Mouse (Mus musculus) lung, embryonic 14.5 days (tissue): ENCODE results near the gene Tbc1d9b. TPM values are rescaled to one million over a fixed set of nuclear protein-coding genes. Genes with fewer than 3 reads are reported as not detected.

Experiments used
- ATAC-seq: fragments of 200-750 bp; cut with Nextera tagmentation; 2 replicates; pipeline ENCODE4 v1.8.0; 2017; ENCODE audit warnings: mild to moderate bottlenecking, moderate TSS enrichment, moderate library complexity; ENCODE audit not compliant: insufficient read depth
- DNase-seq: peaks from one replicate; pipeline ENCODE4 v3.0.0-alpha.2; 2015
- H3K27ac ChIP-seq: fragments of 300-500 bp; sonication (generic); 2 replicates; pipeline ENCODE4 v1.5.1; 2014; ENCODE audit warnings: low read depth, mild to moderate bottlenecking, moderate library complexity
- H3K27me3 ChIP-seq: fragments of 300-500 bp; sonication (generic); 2 replicates; pipeline ENCODE4 v1.6.1; 2014; ENCODE audit warnings: low read length, control low read depth; ENCODE audit not compliant: insufficient read depth
- H3K36me3 ChIP-seq: fragments of 300-500 bp; sonication (generic); 2 replicates; pipeline ENCODE4 v1.6.1; 2014; ENCODE audit warnings: control low read depth; ENCODE audit not compliant: insufficient read depth
- H3K4me1 ChIP-seq: fragments of 300-500 bp; sonication (generic); 2 replicates; pipeline ENCODE4 v1.6.1; 2014; ENCODE audit warnings: antibody characterized with exemption, control low read depth; ENCODE audit not compliant: insufficient read depth
- H3K4me2 ChIP-seq: fragments of 300-500 bp; sonication (generic); 2 replicates; pipeline ENCODE4 v1.6.1; 2014; ENCODE audit warnings: mild to moderate bottlenecking
- H3K4me3 ChIP-seq: fragments of 300-500 bp; sonication (generic); 2 replicates; pipeline ENCODE4 v1.5.1; 2014; ENCODE audit warnings: low read depth, low read length
- H3K9ac ChIP-seq: fragments of 300-500 bp; sonication (generic); 2 replicates; pipeline ENCODE4 v1.6.1; 2014
- H3K9me3 ChIP-seq: fragments of 300-500 bp; sonication (generic); 2 replicates; pipeline ENCODE4 v1.6.1; 2016; ENCODE audit warnings: low read depth, low read length, control low read depth
- CTCF ChIP-seq: IDR thresholded peaks from 2 replicates; pipeline ENCODE4 v1.5.1; 2016; ENCODE audit warnings: antibody characterized with exemption, low read depth
- WGBS: fragments of 180-500 bp; shearing (Covaris S2); extraction: QIAGEN DNeasy Blood & Tissue Kit; methylation state at CpG from one replicate; pipeline ENCODE4 v1.1.7; 2014; 5-methylcytosine and 5-hydroxymethylcytosine counted together
- polyA plus RNA-seq: library from polyadenylated mRNA; unstranded; fragments of >200 nt; fragmentation: Nextera tagmentation; extraction: Ambion mirVana; gene quantifications from 2 replicates; pipeline ENCODE4 v1.2.1, GENCODE M21; 2014

The Tbc1d9b gene
- polyA plus RNA-seq, 1 experiment from 2014 or later: 45.3 TPM

- Histone ChIP-seq H3K9ac (no peak overlapping the region), H3K4me3 (no peak overlapping the region), H3K36me3 (peaks cover 4% of the 10 kb centered on the region), H3K4me1 (no peaks in the 10 kb centered on the region), H3K27ac (no peak overlapping the region), H3K9me3 (no peaks in the 10 kb centered on the region), H3K27me3 (no peaks in the 10 kb centered on the region), H3K4me2 (no peak overlapping the region)
- 72% methylated on average over 3 of the region's 3 CpGs for WGBS
- DNase-seq (no peak), ATAC-seq (no peak)
- TF ChIP-seq CTCF: no peak
These were observed 61.1 kb downstream of the Tbc1d9b start for GRCm38 (mm10) chr11:50192278-50192677.

GRCm38 (mm10) chr11:50194070-50194469 is 62.9 kb downstream of the Tbc1d9b start:
- TF ChIP-seq CTCF: no peak
- no peak overlapping the region for H3K4me2 ChIP-seq
- no peak overlapping the region for H3K27ac ChIP-seq
- ATAC-seq (no peak), DNase-seq (no peak)
- no peaks in the 10 kb centered on the region for H3K4me1 ChIP-seq
- no peaks in the 10 kb centered on the region for H3K9me3 ChIP-seq
- H3K36me3 ChIP-seq: peaks cover 11% of the 10 kb centered on the region
- WGBS: 66% methylated on average over 7 of the region's 7 CpGs
- H3K27me3 ChIP-seq: no peaks in the 10 kb centered on the region
- no peak overlapping the region for H3K9ac ChIP-seq
- no peak overlapping the region for H3K4me3 ChIP-seq

DNA sequence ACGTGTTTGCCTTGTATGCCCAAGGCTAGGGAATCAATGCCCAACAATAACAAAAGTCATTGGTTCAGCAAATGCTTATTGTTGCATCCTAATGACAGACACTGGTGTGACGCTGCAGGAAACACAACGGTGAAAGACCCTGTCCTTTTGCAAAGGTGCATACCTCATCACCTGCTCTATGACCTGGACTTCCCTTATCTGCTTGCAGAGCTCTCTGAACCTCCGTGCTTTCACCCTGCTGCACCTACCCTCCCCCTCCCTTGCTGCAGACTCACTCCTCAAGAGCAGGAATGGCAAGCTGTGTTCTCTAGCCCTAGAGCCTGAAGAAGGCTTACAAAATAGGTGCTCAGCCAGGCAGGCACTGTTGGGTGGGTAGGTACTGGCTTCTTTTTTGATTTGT is 63.6 kb downstream of the Tbc1d9b start:
- WGBS: 62% methylated on average over 4 of the region's 4 CpGs
- no peak overlapping the region for H3K4me3 ChIP-seq
- H3K4me1 ChIP-seq: no peaks in the 10 kb centered on the region
- no peaks in the 10 kb centered on the region for H3K27me3 ChIP-seq
- no peaks in the 10 kb centered on the region for H3K9me3 ChIP-seq
- ATAC-seq: no peak
- H3K36me3 ChIP-seq: peaks cover 18% of the 10 kb centered on the region
- no peak overlapping the region for H3K27ac ChIP-seq
- H3K9ac ChIP-seq: no peak overlapping the region
- DNase-seq: no peak
- H3K4me2 ChIP-seq: no peak overlapping the region
- no peak for TF ChIP-seq CTCF

GRCm38 (mm10) chr11:50197500-50197899 is 66.3 kb downstream of the Tbc1d9b start:
- no peak overlapping the region for H3K4me2 ChIP-seq
- H3K27ac ChIP-seq: no peak overlapping the region
- ATAC-seq (no peak), DNase-seq (no peak)
- no peaks in the 10 kb centered on the region for H3K27me3 ChIP-seq
- H3K4me1 ChIP-seq: no peaks in the 10 kb centered on the region
- H3K9ac ChIP-seq: no peak overlapping the region
- no peak for TF ChIP-seq CTCF
- peaks cover 45% of the 10 kb centered on the region for H3K36me3 ChIP-seq
- H3K4me3 ChIP-seq: no peak overlapping the region
- WGBS: 81% methylated on average over 4 of the region's 4 CpGs
- H3K9me3 ChIP-seq: no peaks in the 10 kb centered on the region

GRCm38 (mm10) chr11:50198219-50198846 is 67.1 kb downstream of the Tbc1d9b start:
- H3K27me3 ChIP-seq: no peaks in the 10 kb centered on the region
- no peak for TF ChIP-seq CTCF
- H3K9me3 ChIP-seq: no peaks in the 10 kb centered on the region
- no peak overlapping the region for H3K4me3 ChIP-seq
- DNase-seq (no peak), ATAC-seq (no peak)
- no peaks in the 10 kb centered on the region for H3K4me1 ChIP-seq
- no peak overlapping the region for H3K9ac ChIP-seq
- 86% methylated on average over 4 of the region's 5 CpGs for WGBS
- H3K27ac ChIP-seq: no peak overlapping the region
- H3K4me2 ChIP-seq: no peak overlapping the region
- H3K36me3 ChIP-seq: peaks cover 53% of the 10 kb centered on the region

DNA sequence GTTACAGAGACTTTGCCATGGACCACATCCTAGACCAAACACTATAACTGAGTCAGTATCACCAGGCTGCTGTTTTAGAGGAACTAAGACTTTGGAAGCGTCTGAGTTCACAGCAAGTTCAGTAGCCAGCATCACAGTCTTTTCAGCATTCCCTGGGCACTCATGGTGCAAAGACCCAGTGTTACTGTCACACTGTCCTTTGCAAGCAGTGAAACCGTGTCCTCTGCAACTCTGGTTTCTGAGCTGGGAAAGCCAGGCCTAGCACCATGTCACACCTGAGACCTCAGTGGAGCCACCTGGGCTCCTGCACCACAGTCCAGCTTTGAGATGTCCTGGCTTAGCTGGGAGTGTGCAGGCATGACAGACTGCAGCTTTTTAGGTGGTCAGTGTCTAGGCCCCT is 67.7 kb downstream of the Tbc1d9b start:
- Histone ChIP-seq H3K36me3 (peaks cover 59% of the 10 kb centered on the region), H3K27ac (no peak overlapping the region), H3K4me1 (no peaks in the 10 kb centered on the region), H3K27me3 (no peaks in the 10 kb centered on the region), H3K4me3 (no peak overlapping the region), H3K9ac (no peak overlapping the region), H3K4me2 (no peak overlapping the region), H3K9me3 (no peaks in the 10 kb centered on the region)
- no peak for ATAC-seq
- TF ChIP-seq CTCF: no peak
- DNase-seq: no peak
- 87% methylated on average over 2 of the region's 2 CpGs for WGBS

DNA sequence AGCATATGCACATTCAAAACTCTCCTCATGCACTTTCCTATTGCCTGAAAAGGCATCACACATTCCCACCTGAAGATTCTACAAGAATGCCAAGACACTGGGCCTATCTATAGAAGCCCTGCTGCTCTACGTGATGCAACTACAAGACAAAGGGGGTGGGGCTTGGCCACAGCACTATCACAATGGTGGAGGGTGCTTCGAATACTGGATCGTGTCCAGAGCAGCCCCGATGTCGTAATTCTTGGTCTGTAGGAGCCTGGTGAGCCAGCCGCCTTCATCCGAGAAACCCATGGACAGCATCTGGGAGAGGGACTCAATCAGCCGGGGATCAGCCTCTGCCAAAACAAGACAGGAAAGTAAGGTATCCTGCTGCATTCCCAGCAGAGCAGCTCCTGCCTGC is 69.4 kb downstream of the Tbc1d9b start:
- WGBS: 56% methylated on average over 8 of the region's 8 CpGs
- DNase-seq (peak; percentile 77), ATAC-seq (peak; percentile 33; the same call in 1 of the 2 replicates)
- no peak for TF ChIP-seq CTCF
- H3K4me3 ChIP-seq: no peak overlapping the region
- H3K36me3 ChIP-seq: peaks cover 76% of the 10 kb centered on the region
- H3K27ac ChIP-seq: no peak overlapping the region
- no peak overlapping the region for H3K4me2 ChIP-seq
- H3K4me1 ChIP-seq: no peaks in the 10 kb centered on the region
- no peak overlapping the region for H3K9ac ChIP-seq
- H3K27me3 ChIP-seq: no peaks in the 10 kb centered on the region
- H3K9me3 ChIP-seq: no peaks in the 10 kb centered on the region
